Mouse (Mus musculus) lung, adult 2 months (tissue): ENCODE data around the gene Pkd1l2.

ENCODE experiments used
- CTCF ChIP-seq: fragments of 200-500 bp; IDR thresholded peaks from 2 replicates; pipeline ENCODE4 v1.5.1; 2011; ENCODE audit warnings: mild to moderate bottlenecking, low read length, control low read depth; ENCODE audit not compliant: insufficient read depth
- POLR2A ChIP-seq: fragments of 200-500 bp; IDR thresholded peaks from 2 replicates; pipeline ENCODE4 v1.6.1; 2011; ENCODE audit warnings: low read depth, mild to moderate bottlenecking, control low read depth, low read length, borderline replicate concordance; ENCODE audit errors: extremely low read depth

DNA sequence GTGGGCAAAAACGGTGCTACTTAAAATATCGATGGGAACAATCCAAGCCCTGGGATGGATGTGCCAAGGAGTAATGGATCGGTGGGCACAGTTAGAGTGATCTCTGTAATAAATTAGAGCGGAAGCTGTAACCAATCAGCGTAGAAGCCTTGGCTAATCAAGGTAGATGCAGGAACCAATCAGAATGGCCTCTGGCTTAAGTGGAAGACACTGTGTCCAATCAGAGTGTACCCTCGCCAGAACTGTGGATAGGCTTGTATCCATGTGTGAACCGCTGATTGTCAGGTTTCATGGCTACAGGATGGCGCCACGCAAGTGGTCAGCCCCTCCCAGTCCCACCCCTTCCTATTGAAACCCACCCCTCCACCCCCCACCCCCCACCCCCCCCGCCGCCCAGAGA lies 14.9 kb downstream of the Pkd1l2 start:
- TF ChIP-seq POLR2A = no peak
- TF ChIP-seq CTCF = no peak
